In genomic region chr5:120602210-120602609, GRCm38 (mm10) we compare ENCODE assay signal across 19 mouse cellular contexts. TPM values are rescaled to one million over a fixed set of nuclear protein-coding genes. Genes with fewer than 3 reads are reported as not detected.
DNase-seq lines count a peak whose midpoint lies in the region; ATAC-seq and TF ChIP-seq lines count a peak whose summit lies in the region.
"Had no signal": no experiment of that assay in that cellular context is flagged by ENCODE, and none has a peak within 500 bp of the region (broad histone marks: within the 10 kb centered on the region; RNA-seq: fewer than 3 reads in every experiment).

No protein-coding gene starts in this region.

- peaks cover 8% of the 10 kb centered on the region; the same call in 1 of the 2 replicates for H3K4me1 ChIP-seq in cerebellum, adult 2 months (ENCODE audit: control insufficient read depth, insufficient read depth, low read length)
- H3K4me1 ChIP-seq in midbrain, embryonic 10.5 days, result peaks cover 25% of the 10 kb centered on the region
- peaks cover 6% of the 10 kb centered on the region for H3K4me1 ChIP-seq in midbrain, embryonic 15.5 days

- H3K4me3 ChIP-seq in cerebellum, adult 2 months (replicated peaks; ENCODE audit: insufficient read depth, low read depth, low read length), result no peak overlapping the region
- H3K4me3 ChIP-seq in midbrain, embryonic 10.5 days, result no peak overlapping the region
- H3K4me3 ChIP-seq in midbrain, embryonic 15.5 days, result no peak overlapping the region
- H3K4me3 ChIP-seq: embryonic facial prominence, embryonic 13.5 days; forebrain, embryonic 13.5 days; gastrocnemius, adult 2 months; intestine, embryonic 15.5 days had no signal

- no peaks in the 10 kb centered on the region for H3K9me3 ChIP-seq in midbrain, embryonic 10.5 days (replicated peaks)
- no peaks in the 10 kb centered on the region for H3K9me3 ChIP-seq in midbrain, embryonic 15.5 days
- H3K9me3 ChIP-seq: embryonic facial prominence, embryonic 13.5 days; forebrain, embryonic 13.5 days; intestine, embryonic 15.5 days had no signal

- no peak overlapping the region for H3K27ac ChIP-seq in cerebellum, adult 2 months (ENCODE audit: insufficient read depth, low read length)
- H3K27ac ChIP-seq in midbrain, embryonic 10.5 days (replicated peaks), result peak overlapping the region; percentile 64
- no peak overlapping the region for H3K27ac ChIP-seq in midbrain, embryonic 15.5 days
- H3K27ac ChIP-seq: embryonic facial prominence, embryonic 13.5 days; forebrain, embryonic 13.5 days; gastrocnemius, adult 2 months; hindbrain, embryonic 14.5 days; intestine, embryonic 15.5 days had no signal

- 0 out of 2 replicates have a peak, but pooled peaks cover 4% of the 10 kb centered on the region for H3K36me3 ChIP-seq in midbrain, embryonic 10.5 days
- no peaks in the 10 kb centered on the region for H3K36me3 ChIP-seq in midbrain, embryonic 15.5 days (replicated peaks)
- H3K36me3 ChIP-seq: intestine, embryonic 15.5 days had no signal

- 58% methylated on average over 12 of the region's 12 CpGs for WGBS in cerebellum, adult 2 months
- WGBS in midbrain, embryonic 10.5 days, result 89% methylated on average over 12 of the region's 12 CpGs
- WGBS in midbrain, embryonic 15.5 days, result 90% methylated on average over 12 of the region's 12 CpGs

- H3K27me3 ChIP-seq in cerebellum, adult 2 months (ENCODE audit: control insufficient read depth, insufficient read depth, low read length), result no peaks in the 10 kb centered on the region
- peaks cover 9% of the 10 kb centered on the region for H3K27me3 ChIP-seq in midbrain, embryonic 10.5 days (ENCODE audit: low read depth, poor library complexity, severe bottlenecking)
- H3K27me3 ChIP-seq in midbrain, embryonic 15.5 days (replicated peaks), result no peaks in the 10 kb centered on the region
- H3K27me3 ChIP-seq: embryonic facial prominence, embryonic 13.5 days; forebrain, embryonic 13.5 days; intestine, embryonic 15.5 days; Patski had no signal

- no peak overlapping the region for H3K9ac ChIP-seq in midbrain, embryonic 15.5 days
- H3K9ac ChIP-seq: embryonic facial prominence, embryonic 13.5 days; forebrain, embryonic 13.5 days; hindbrain, embryonic 14.5 days; intestine, embryonic 15.5 days had no signal

- DNase-seq in cerebellum, adult 2 months, result peak; percentile 67 to 78
- DNase-seq in cerebellum, adult 11 months, result no peak
- DNase-seq in midbrain, embryonic 10.5 days (ENCODE audit: low spot score), result no peak
- peak; percentile 75 to 79 for DNase-seq in cerebellum, postnatal 25 days
- no peak for DNase-seq in embryo, embryonic 9.5 days (ENCODE audit: extremely low spot score)
- DNase-seq: adrenal gland, postnatal 14 days; gastrocnemius, adult 2 months; gastrocnemius, postnatal 25 days; heart, postnatal 10 days; heart, postnatal 4 days; kidney, adult 18-20 months had no signal

- no peak overlapping the region for H3K4me2 ChIP-seq in midbrain, embryonic 15.5 days
- H3K4me2 ChIP-seq: embryonic facial prominence, embryonic 13.5 days; forebrain, embryonic 13.5 days; hindbrain, embryonic 14.5 days; intestine, embryonic 15.5 days had no signal

- ATAC-seq in midbrain, embryonic 15.5 days (replicated peaks), result no peak
- ATAC-seq: activated CD4-positive, CD25-positive, alpha-beta regulatory T cell, adult 4 months; forebrain, embryonic 13.5 days; intestine, embryonic 15.5 days; Patski had no signal

- TF ChIP-seq POLR2A in cerebellum, adult 2 months (IDR thresholded peaks at IDR 0.05; ENCODE audit: borderline replicate concordance, insufficient read depth, low read length), result no peak

- TF ChIP-seq CTCF in cerebellum, adult 2 months (IDR thresholded peaks at IDR 0.05; ENCODE audit: borderline replicate concordance, insufficient read depth, low read depth, low read length), result no peak

RNA-seq across cellular contexts. Expression of gene Rita1, which starts 10.2 kb away (rescaled TPM):
- 43.7 and 47.3 TPM in 2 replicates for polyA plus RNA-seq in cerebellum, adult 2 months (2012; rRNA removed)
- polyA plus RNA-seq in midbrain, embryonic 10.5 days (2016; fragmentation: Nextera tagmentation; extraction: Ambion mirVana), result 16.0 and 16.2 TPM in 2 replicates
- 28.3 and 30.6 TPM in 2 replicates for polyA plus RNA-seq in midbrain, embryonic 15.5 days (2015; fragmentation: Nextera tagmentation; extraction: Ambion mirVana)

RNA-seq across cellular contexts. Expression of gene Ddx54, which starts 10.3 kb away (rescaled TPM):
- 24.1 and 25.4 TPM in 2 replicates for polyA plus RNA-seq in cerebellum, adult 2 months (2012; rRNA removed)
- polyA plus RNA-seq in midbrain, embryonic 10.5 days (2016; fragmentation: Nextera tagmentation; extraction: Ambion mirVana), result 59.4 and 59.7 TPM in 2 replicates
- polyA plus RNA-seq in midbrain, embryonic 15.5 days (2015; fragmentation: Nextera tagmentation; extraction: Ambion mirVana), result 39.9 and 43.7 TPM in 2 replicates

RNA-seq across cellular contexts. Expression of gene Iqcd, which starts 13.4 kb away (rescaled TPM):
- 1.8 and 2.0 TPM in 2 replicates for polyA plus RNA-seq in cerebellum, adult 2 months (2012; rRNA removed)
- polyA plus RNA-seq in midbrain, embryonic 10.5 days (2016; fragmentation: Nextera tagmentation; extraction: Ambion mirVana), result 0.95 and 0.98 TPM in 2 replicates
- polyA plus RNA-seq in midbrain, embryonic 15.5 days (2015; fragmentation: Nextera tagmentation; extraction: Ambion mirVana), result 1.7 and 1.8 TPM in 2 replicates

RNA-seq across cellular contexts. Expression of gene Tpcn1, which starts 13.7 kb away (rescaled TPM):
- polyA plus RNA-seq in cerebellum, adult 2 months (2012; rRNA removed), result 47.3 and 56.6 TPM in 2 replicates
- polyA plus RNA-seq in midbrain, embryonic 10.5 days (2016; fragmentation: Nextera tagmentation; extraction: Ambion mirVana), result 10.3 and 11.1 TPM in 2 replicates
- 15.8 and 17.7 TPM in 2 replicates for polyA plus RNA-seq in midbrain, embryonic 15.5 days (2015; fragmentation: Nextera tagmentation; extraction: Ambion mirVana)

RNA-seq across cellular contexts. Expression of gene Cfap73, which starts 31.8 kb away (rescaled TPM):
- 0.24 and 0.31 TPM in 2 replicates for polyA plus RNA-seq in cerebellum, adult 2 months (2012; rRNA removed)
- not detected in 2 replicates for polyA plus RNA-seq in midbrain, embryonic 10.5 days (2016; fragmentation: Nextera tagmentation; extraction: Ambion mirVana)
- 0.44 and 0.70 TPM in 2 replicates for polyA plus RNA-seq in midbrain, embryonic 15.5 days (2015; fragmentation: Nextera tagmentation; extraction: Ambion mirVana)
- polyA plus RNA-seq: activated CD4-positive, CD25-positive, alpha-beta regulatory T cell, adult 4 months; embryonic facial prominence, embryonic 13.5 days; forebrain, embryonic 13.5 days; heart, embryonic 14.5 days; intestine, embryonic 15.5 days had no signal

Comparison
In these comparisons a context has a peak if more than half of its experiments do, and no peak if none do; other contexts are left out.
1. DNase-seq: peak in cerebellum, adult 2 months (2 of 2) and cerebellum, postnatal 25 days (2 of 2); none in cerebellum, adult 11 months (single experiment), midbrain, embryonic 10.5 days (single experiment) and embryo, embryonic 9.5 days (single experiment).